Mouse (Mus musculus): ENCODE data around the gene Syt8.

DNA sequence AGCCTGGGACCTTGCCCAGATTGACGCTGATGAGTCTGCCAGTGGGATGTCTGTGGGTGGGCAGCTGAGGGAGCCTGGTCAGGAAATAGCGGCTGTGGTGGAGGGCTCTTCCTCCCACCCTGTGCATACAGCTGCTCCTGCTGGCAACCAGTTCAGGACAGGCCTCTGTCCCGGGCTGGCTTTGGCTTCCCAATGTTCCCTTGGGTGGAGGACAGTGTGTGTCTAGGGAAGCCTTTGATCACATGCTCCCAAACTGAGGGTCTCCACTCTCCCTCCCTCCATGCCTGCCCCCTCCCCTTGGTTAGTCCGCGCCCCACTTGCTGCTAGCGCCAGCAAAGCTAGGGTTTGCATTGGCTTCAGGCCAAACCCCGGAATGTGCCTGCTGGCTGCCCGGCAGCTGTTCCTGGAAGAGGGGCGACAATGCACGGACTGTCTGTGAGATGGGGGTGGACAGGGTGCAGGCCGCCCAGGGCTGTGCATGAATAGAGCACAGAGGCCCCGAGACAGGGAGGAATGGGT, 4.4 kb upstream of the Syt8 start:
- TF ChIP-seq POLR2A (IDR thresholded peaks at IDR 0.05; ENCODE audit: extremely low read depth, insufficient read depth, low read length) (no peak), CTCF (IDR thresholded peaks at IDR 0.05; ENCODE audit: extremely low read depth, insufficient read depth, low read length) (no peak)
